Mouse (Mus musculus): ENCODE results near the gene Samd5.

DNA sequence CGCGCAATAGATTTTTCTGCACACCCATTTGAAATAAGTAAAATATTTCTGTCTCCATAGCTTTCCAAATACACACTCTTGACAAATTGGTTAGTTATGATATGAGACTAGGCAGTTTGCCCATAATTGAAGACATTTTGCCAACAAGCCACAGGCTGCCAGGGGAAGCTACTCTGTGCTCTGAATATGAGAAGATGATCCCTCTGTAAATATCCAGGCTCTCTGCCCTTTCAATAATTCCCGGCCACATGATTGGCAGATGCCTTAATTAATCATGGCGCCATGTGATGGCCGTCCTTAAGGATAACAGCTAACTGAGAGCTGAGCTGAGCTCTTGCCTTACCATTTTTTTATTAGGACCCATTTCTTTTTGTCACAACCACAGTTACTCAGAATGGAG is 69.4 kb downstream of the Samd5 start:
- TF ChIP-seq CTCF (IDR thresholded peaks at IDR 0.05; ENCODE audit: low read depth) (no peak), EP300 (IDR thresholded peaks at IDR 0.05; ENCODE audit: low read depth) (no peak)
